Mouse (Mus musculus) G1E (cell line): ENCODE measurements around the gene Zdhhc9. TPM values are rescaled to one million over a fixed set of nuclear protein-coding genes. Genes with fewer than 3 reads are reported as not detected.

ENCODE experiments used
- ATAC-seq: 2 replicates; pipeline ENCODE4 v1.8.0; 2016; ENCODE audit warnings: mild to moderate bottlenecking; ENCODE audit not compliant: insufficient number of reproducible peaks, poor library complexity, low FRiP score, severe bottlenecking; ENCODE audit errors: extremely low read depth
- DNase-seq: peaks from one replicate; pipeline ENCODE4 v3.0.0; 2012; ENCODE audit warnings: low spot score
- H3K27me3 ChIP-seq: 2 replicates; pipeline ENCODE4 v1.6.1; 2012; ENCODE audit warnings: mild to moderate bottlenecking, low read length, inconsistent platforms; ENCODE audit not compliant: insufficient read depth
- H3K36me3 ChIP-seq: replicated peaks from 2 replicates; pipeline ENCODE3; 2012; ENCODE audit warnings: mild to moderate bottlenecking, inconsistent platforms
- H3K4me1 ChIP-seq: 2 replicates; pipeline ENCODE4 v1.6.1; 2012; ENCODE audit warnings: low read depth, low read length, inconsistent platforms, mixed read lengths; ENCODE audit not compliant: insufficient read depth
- H3K4me3 ChIP-seq: 2 replicates; pipeline ENCODE4 v1.5.1; 2012; ENCODE audit warnings: low read depth, mild to moderate bottlenecking, inconsistent platforms, low read length, moderate library complexity, mixed read lengths
- H3K9me3 ChIP-seq: replicated peaks from 2 replicates; pipeline ENCODE4 v1.6.1; 2012; ENCODE audit warnings: inconsistent platforms
- CTCF ChIP-seq: IDR thresholded peaks from 2 replicates; pipeline ENCODE4 v1.5.1; 2012; ENCODE audit warnings: low read depth, low read length, inconsistent platforms, mixed read lengths
- GATA1 ChIP-seq: IDR thresholded peaks from 2 replicates; pipeline ENCODE4 v1.6.1; 2012; ENCODE audit warnings: borderline replicate concordance, low read length, inconsistent platforms, mixed read lengths
- GATA2 ChIP-seq: IDR thresholded peaks from 2 replicates; pipeline ENCODE4 v1.6.1; 2012; ENCODE audit warnings: low read depth, low read length, inconsistent platforms, borderline replicate concordance
- POLR2AphosphoS5 ChIP-seq: IDR thresholded peaks from 2 replicates; pipeline ENCODE4 v1.6.1; 2012; ENCODE audit warnings: low read depth, low read length, inconsistent platforms; ENCODE audit not compliant: insufficient replicate concordance
- TAL1 ChIP-seq: conservative IDR thresholded peaks from 2 replicates; pipeline ENCODE4 v1.6.1; 2012; ENCODE audit warnings: low read depth, low read length, inconsistent platforms, mixed read lengths
- polyA plus RNA-seq: library from polyadenylated mRNA; stranded (reverse); fragments of >175 nt; gene quantifications from 2 replicates; pipeline ENCODE4 v1.2.3, GENCODE M21; 2012
- total RNA-seq, 2 experiments: library from RNA; stranded (forward) in 1 of 2; stranded (reverse) in 1 of 2; fragments of 200-1000 nt in 1 of 2; fragments of >200 nt in 1 of 2; fragmentation: Nextera tagmentation in 1 of 2; gene quantifications; 2 replicates each; pipeline ENCODE4 v1.2.3; 2014 to 2017

Gene Zdhhc9
- total and polyA plus RNA-seq, 3 experiments = 18.3 to 206 (median 31.0) TPM

GRCm38 (mm10) chrX:48191261-48191660 lies 17.4 kb downstream of the Zdhhc9 start:
- H3K9me3 ChIP-seq = no peaks in the 10 kb centered on the region
- no peaks in the 10 kb centered on the region for H3K4me1 ChIP-seq
- no peak for TF ChIP-seq GATA2
- TF ChIP-seq CTCF = no peak
- no peak for TF ChIP-seq GATA1
- H3K27me3 ChIP-seq = no peaks in the 10 kb centered on the region
- no peak overlapping the region for H3K4me3 ChIP-seq
- H3K36me3 ChIP-seq = peaks cover 77% of the 10 kb centered on the region
- ATAC-seq (no peak), DNase-seq (no peak)

DNA sequence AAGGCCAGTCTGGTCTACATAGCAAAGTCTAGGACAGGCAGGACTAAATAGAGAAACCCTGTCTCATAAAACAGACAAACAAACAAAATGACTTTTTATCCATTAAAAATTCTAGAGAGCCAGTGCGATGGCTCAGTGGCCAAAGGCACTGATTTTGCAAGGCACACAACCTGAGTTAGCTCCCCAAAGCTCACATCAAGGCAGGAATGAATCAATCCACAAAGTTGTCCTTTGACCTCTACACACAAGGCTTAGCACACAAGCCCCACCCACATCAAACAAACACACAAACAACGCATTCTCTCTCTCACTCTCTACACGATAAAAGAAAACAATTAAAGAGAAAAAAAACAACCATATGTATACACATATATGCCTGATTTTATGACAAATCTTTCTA lies 24.0 kb downstream of the Zdhhc9 start:
- no peak overlapping the region for H3K4me3 ChIP-seq
- no peaks in the 10 kb centered on the region for H3K27me3 ChIP-seq
- ATAC-seq = no peak
- DNase-seq = no peak
- H3K36me3 ChIP-seq = peaks cover 64% of the 10 kb centered on the region
- TF ChIP-seq CTCF = no peak
- no peak for TF ChIP-seq GATA2
- H3K9me3 ChIP-seq = no peaks in the 10 kb centered on the region
- no peaks in the 10 kb centered on the region for H3K4me1 ChIP-seq

DNA sequence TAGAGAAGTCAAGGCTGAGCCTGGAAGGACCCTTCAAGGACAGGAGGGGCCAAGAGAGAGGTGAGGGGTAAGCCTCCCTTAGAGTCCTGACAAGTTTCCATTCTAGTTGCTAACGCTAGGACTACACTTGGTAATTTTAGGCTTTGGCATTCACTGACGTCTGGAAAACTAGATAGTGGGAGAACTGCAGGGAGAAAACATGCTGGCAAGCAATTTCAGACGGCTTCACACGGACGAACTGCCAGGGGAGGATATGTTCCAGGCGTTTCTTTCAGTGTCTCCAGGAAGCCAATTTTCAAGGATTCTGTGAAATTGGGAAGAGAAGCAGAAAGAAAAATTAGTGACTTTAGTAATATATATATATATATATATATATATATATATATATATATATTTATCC lies 26.8 kb downstream of the Zdhhc9 start:
- H3K27me3 ChIP-seq = no peaks in the 10 kb centered on the region
- H3K4me3 ChIP-seq = no peak overlapping the region
- DNase-seq (no peak), ATAC-seq (no peak)
- H3K36me3 ChIP-seq = peaks cover 67% of the 10 kb centered on the region
- H3K4me1 ChIP-seq = no peaks in the 10 kb centered on the region
- TF ChIP-seq TAL1 (no peak), CTCF (no peak), GATA2 (no peak), POLR2AphosphoS5 (no peak), GATA1 (no peak)
- no peaks in the 10 kb centered on the region for H3K9me3 ChIP-seq

DNA sequence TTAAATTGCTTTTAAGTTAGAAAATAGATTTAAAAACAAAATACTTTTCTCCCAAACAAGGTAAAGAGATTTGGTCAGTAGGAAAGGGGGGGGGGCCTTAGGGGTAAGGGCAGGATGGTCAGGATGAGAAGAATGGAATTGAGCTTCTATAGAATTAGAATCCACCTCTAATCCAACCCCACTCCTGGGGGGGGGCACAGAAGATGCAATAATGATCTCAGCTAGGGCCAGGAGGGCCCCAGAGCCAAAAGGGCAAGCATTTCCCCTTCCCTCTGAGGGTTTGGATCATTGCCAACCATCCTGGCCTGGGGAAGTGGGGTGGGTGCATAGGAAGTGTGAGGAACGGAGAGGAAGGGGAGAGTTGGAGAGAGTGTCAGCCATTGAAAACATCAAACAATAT lies 38.3 kb downstream of the Zdhhc9 start:
- Histone ChIP-seq H3K4me1 (no peaks in the 10 kb centered on the region; the same call in 1 of the 2 replicates), H3K36me3 (peaks cover 42% of the 10 kb centered on the region), H3K4me3 (no peak overlapping the region), H3K9me3 (no peaks in the 10 kb centered on the region), H3K27me3 (no peaks in the 10 kb centered on the region)
- ATAC-seq (no peak), DNase-seq (no peak)
- no peak for TF ChIP-seq GATA1
- TF ChIP-seq GATA2 = no peak

DNA sequence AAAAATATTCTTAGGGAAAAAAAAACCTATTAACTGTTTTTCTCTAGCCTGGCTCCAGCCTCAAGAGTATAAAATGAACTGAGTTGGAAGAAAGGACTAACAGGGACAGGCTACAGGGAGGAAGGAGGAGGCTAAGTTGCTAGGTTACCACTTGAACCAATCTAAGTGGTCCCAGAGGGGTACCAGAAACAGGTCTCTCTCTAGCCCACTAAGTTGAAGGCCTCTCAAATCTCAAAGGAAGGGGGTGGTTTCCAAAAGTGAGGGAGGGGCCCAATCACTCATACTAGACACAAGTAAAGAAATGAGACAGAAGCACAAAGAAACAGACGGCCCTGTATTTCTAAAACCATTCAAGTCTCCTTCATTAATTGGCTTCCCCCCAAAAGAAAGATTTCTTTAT lies 38.8 kb downstream of the Zdhhc9 start:
- Histone ChIP-seq H3K27me3 (no peaks in the 10 kb centered on the region), H3K36me3 (peaks cover 39% of the 10 kb centered on the region), H3K4me1 (peaks cover 3% of the 10 kb centered on the region), H3K4me3 (no peak overlapping the region), H3K9me3 (no peaks in the 10 kb centered on the region)
- ATAC-seq (no peak), DNase-seq (no peak)
- TF ChIP-seq POLR2AphosphoS5 (no peak), TAL1 (no peak), GATA1 (no peak), GATA2 (no peak), CTCF (no peak)

- no peak overlapping the region for H3K4me3 ChIP-seq
- TF ChIP-seq POLR2AphosphoS5 = no peak
- TF ChIP-seq GATA1 = no peak
- no peak for TF ChIP-seq CTCF
- no peak for TF ChIP-seq TAL1
- no peak for TF ChIP-seq GATA2
- ATAC-seq (no peak), DNase-seq (no peak)
- H3K27me3 ChIP-seq = no peaks in the 10 kb centered on the region
- H3K36me3 ChIP-seq = no peaks in the 10 kb centered on the region
- H3K4me1 ChIP-seq = peaks cover 52% of the 10 kb centered on the region
- H3K9me3 ChIP-seq = no peaks in the 10 kb centered on the region
These were observed 50.3 kb downstream of the Zdhhc9 start for GRCm38 (mm10) chrX:48158229-48158919.

- Histone ChIP-seq H3K9me3 (no peaks in the 10 kb centered on the region), H3K36me3 (no peaks in the 10 kb centered on the region), H3K4me1 (peaks cover 61% of the 10 kb centered on the region)
These were observed 51.3 kb downstream of the Zdhhc9 start for GRCm38 (mm10) chrX:48157396-48157795.

More at GRCm38 (mm10) chrX:48157396-48157795, 51.3 kb downstream of the Zdhhc9 start:
- DNase-seq (no peak), ATAC-seq (no peak)
- Histone ChIP-seq H3K27me3 (no peaks in the 10 kb centered on the region), H3K4me3 (no peak overlapping the region)
- TF ChIP-seq CTCF (no peak), GATA2 (no peak)
